Comparison of ENCODE assay signal across 8 mouse cellular contexts in genomic region chr1:88205294-88205922, GRCm38 (mm10). TPM values are rescaled to one million over a fixed set of nuclear protein-coding genes. Genes with fewer than 3 reads are reported as not detected.
DNase-seq lines count a peak whose midpoint lies in the region; ATAC-seq lines count a peak whose summit lies in the region.

TSS of gene Dnajb3 (minus strand) at chr1:88205782.

- peak; percentile 65 to 71 for DNase-seq in adrenal gland, adult 18-20 months (ENCODE audit: low spot score in 2 of 2)
- DNase-seq in cerebellum, postnatal 10 days = peak; percentile 92 to 94
- peak; percentile 70 to 86 for DNase-seq in frontal cortex, adult 2 months (ENCODE audit: extremely low spot score in 1 of 2, low spot score in 1 of 2)
- peak; percentile 33 for DNase-seq in hindlimb bud, embryonic 11.5 days (ENCODE audit: extremely low spot score, low read depth, low spot score)
- peak; percentile 56 to 82 for DNase-seq in left cerebral cortex, adult 9 months (ENCODE audit: low spot score in 2 of 2)
- peak; percentile 79 for DNase-seq in right cerebral cortex, postnatal 4 days
- no peak for DNase-seq in ovary, postnatal 14 days (ENCODE audit: low spot score)

- peak; percentile 72 for ATAC-seq in megakaryocyte, adult 5-6 weeks (ENCODE audit: poor library complexity, severe bottlenecking)

RNA-seq across cellular contexts. Expression of gene Dnajb3, which starts in this region (rescaled TPM):
- total RNA-seq in adrenal gland, adult 18-20 months (2021) = 1 to 10 TPM; 2.2 to 3.1 TPM
- polyA plus RNA-seq in frontal cortex, adult 2 months (2012; rRNA removed) = 1.9 and 2.6 TPM in 2 replicates
- 0.66 TPM in 1 of 2 replicates, not detected in the other for total RNA-seq in megakaryocyte, adult 5-6 weeks (2015)
- total RNA-seq in megakaryocyte, adult 5-6 weeks (2017) = not detected in 2 replicates

Comparison
In these comparisons a context has a peak if more than half of its experiments do, and no peak if none do; other contexts are left out.
1. Peak in ATAC-seq in megakaryocyte, adult 5-6 weeks; RNA of the gene not detected or under 1 TPM.